Mouse (Mus musculus) bone marrow macrophage, adult 2 months (primary cell): ENCODE data around the gene Calml3. TPM values are rescaled to one million over a fixed set of nuclear protein-coding genes. Genes with fewer than 3 reads are reported as not detected.

Source experiments
- H3K27ac ChIP-seq: 2 replicates; pipeline ENCODE4 v1.5.1; 2012; ENCODE audit warnings: low read depth, low read length; ENCODE audit not compliant: insufficient read depth
- H3K4me1 ChIP-seq: 2 replicates; pipeline ENCODE4 v1.6.1; 2012; ENCODE audit warnings: low read length; ENCODE audit not compliant: control insufficient read depth, insufficient read depth
- H3K4me3 ChIP-seq: 2 replicates; pipeline ENCODE4 v1.5.1; 2012; ENCODE audit warnings: mild to moderate bottlenecking, low read length, moderate library complexity; ENCODE audit not compliant: insufficient read depth
- CTCF ChIP-seq: IDR thresholded peaks from 2 replicates; pipeline ENCODE4 v1.5.1; 2012; ENCODE audit warnings: low read depth, mild to moderate bottlenecking, low read length, moderate library complexity
- POLR2A ChIP-seq: IDR thresholded peaks from 2 replicates; pipeline ENCODE4 v1.6.1; 2012; ENCODE audit warnings: mild to moderate bottlenecking, low read depth, low read length, borderline replicate concordance
- polyA plus RNA-seq: library from polyadenylated mRNA; stranded (reverse); fragments of >200 nt; gene quantifications from 2 replicates; pipeline ENCODE4 v1.2.4, GENCODE M21; 2012; ENCODE audit not compliant: missing spikeins, insufficient read depth, insufficient read length

The Calml3 gene
- polyA plus RNA-seq, 1 experiment, result not detected

GRCm38 (mm10) chr13:3770170-3771024 lies 33.7 kb downstream of the Calml3 start:
- Histone ChIP-seq H3K4me3 (no peak overlapping the region), H3K27ac (peak overlapping the region; percentile 71), H3K4me1 (peaks cover 53% of the 10 kb centered on the region)
- no peak for TF ChIP-seq POLR2A
- no peak for TF ChIP-seq CTCF

DNA sequence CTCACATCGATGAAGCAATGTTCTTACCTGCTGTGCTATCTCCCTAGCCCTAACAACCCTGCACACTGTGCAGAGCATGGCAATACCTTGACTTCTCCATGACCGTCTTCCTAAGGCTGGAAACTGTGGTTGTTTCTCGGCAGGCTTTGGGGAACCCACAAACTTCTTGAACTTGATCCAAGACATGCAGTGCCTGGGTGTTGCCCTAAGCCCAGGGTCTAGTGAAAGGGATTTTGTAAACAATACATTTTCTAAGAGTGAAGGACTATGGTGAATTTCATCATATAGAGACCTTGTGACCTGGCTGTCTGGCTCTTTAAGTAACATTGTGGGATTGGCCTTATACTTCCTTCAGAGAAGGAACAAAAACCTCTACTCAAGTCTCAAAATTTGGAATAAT lies 34.6 kb downstream of the Calml3 start:
- peak overlapping the region; percentile 71 for H3K27ac ChIP-seq
- H3K4me1 ChIP-seq, result peaks cover 45% of the 10 kb centered on the region
- TF ChIP-seq CTCF, result no peak
- TF ChIP-seq POLR2A, result no peak
- no peak overlapping the region for H3K4me3 ChIP-seq

DNA sequence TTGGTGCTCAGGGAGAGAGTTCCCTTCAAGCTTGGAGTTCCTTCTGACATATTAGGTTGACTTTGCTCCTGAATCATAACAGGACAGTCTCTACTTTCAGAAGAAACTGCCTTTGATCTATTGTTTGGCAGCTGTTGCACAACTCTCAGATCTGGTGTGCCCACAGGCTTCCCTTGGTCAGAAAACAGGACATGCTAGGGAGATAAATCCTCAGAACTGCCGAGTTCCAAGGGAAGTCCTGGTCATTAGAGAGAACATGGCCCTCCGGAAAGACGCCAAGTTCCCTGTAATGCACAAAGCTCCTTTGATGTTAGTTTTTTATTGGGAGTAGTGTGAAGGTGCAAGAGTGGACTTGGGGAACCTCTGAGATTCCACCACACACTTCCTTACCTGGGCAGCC lies 35.5 kb downstream of the Calml3 start:
- Histone ChIP-seq H3K4me3 (no peak overlapping the region), H3K27ac (no peak overlapping the region), H3K4me1 (peaks cover 41% of the 10 kb centered on the region)
- TF ChIP-seq CTCF (no peak), POLR2A (no peak)

DNA sequence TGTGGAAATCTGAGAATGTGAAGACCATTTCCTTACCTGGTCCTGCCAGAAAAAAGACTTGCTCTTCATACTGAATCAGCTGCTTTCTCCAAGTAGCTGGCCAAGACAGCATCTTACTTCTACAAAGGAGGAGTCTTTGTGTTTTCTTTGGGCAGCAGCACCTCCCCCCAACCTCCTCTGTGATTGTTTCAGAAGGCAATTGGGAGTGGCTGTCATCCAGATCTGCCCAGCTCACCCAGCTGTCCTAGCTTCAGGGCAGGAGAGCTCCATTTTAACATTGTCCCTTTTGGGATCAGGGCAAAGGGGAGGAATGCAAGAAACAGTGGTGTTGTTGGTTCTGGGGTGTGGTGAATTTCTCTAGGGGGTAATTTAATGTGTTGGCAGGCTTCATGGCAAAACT lies 37.0 kb downstream of the Calml3 start:
- H3K4me3 ChIP-seq, result no peak overlapping the region
- TF ChIP-seq POLR2A, result no peak
- TF ChIP-seq CTCF, result no peak
- H3K4me1 ChIP-seq, result peaks cover 31% of the 10 kb centered on the region
- H3K27ac ChIP-seq, result no peak overlapping the region

DNA sequence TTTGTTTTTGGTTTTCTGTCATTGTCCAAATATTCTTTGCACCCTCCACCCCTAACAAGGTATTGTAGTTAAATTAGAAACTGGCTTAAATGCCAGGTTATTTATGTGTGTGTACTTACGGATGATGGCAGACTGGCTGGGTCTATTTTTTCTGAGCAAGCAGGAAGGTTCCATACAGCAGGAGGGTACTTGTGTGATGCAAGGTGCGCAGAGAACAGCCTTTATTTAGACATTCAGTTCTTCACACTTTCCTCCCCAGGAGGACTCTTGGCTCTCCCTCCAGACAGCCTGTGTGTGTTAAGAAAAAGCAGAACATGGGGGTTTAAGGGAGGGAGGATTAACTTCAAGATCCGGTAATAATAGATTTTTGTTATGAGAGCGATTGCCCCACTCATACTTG lies 38.3 kb downstream of the Calml3 start:
- no peak for TF ChIP-seq CTCF
- no peak for TF ChIP-seq POLR2A
- Histone ChIP-seq H3K27ac (no peak overlapping the region), H3K4me3 (no peak overlapping the region), H3K4me1 (peaks cover 23% of the 10 kb centered on the region)

DNA sequence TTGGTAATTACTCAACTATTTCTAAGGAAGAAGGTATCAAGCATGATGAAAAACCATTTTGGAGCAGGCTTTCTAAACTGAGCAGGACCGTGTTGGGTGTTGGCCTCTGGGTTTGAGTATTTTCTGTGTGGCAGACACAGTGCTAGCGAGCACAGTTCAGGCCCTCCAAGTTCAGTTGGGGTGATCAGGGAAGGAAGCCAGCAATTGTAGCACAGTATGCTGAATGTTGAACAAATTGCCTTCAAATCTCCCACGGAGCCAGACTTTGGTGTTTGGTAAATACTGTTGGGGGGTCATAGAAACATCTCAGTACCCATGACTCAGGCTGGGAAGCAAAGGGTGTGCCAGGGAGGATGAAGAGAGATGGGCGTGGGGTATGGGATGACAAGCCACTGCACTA lies 43.0 kb downstream of the Calml3 start:
- TF ChIP-seq POLR2A, result no peak
- TF ChIP-seq CTCF, result no peak
- H3K4me1 ChIP-seq, result no peaks in the 10 kb centered on the region
- H3K27ac ChIP-seq, result no peak overlapping the region
- H3K4me3 ChIP-seq, result no peak overlapping the region

DNA sequence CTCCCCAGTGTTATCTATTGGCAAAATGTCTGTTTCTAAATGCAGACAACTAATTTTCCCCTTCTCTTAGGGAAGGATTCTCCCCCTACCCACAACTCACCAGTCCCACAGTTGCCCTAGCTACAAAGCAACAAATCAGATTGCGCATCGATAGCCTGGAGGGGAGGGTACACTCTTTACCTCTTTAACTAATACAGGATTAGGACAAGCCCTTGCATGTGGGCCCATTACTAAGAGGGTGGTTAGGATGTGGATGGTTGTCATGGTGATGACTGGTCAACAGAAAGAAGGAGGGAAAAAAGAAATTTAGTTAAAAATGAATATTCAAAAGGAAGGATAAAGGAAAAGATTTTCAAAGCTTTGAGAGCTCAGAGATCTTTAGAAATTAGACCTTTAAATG lies 45.8 kb downstream of the Calml3 start:
- no peak for TF ChIP-seq CTCF
- no peaks in the 10 kb centered on the region for H3K4me1 ChIP-seq
- H3K4me3 ChIP-seq, result no peak overlapping the region
- H3K27ac ChIP-seq, result no peak overlapping the region

GRCm38 (mm10) chr13:3753291-3753690 lies 50.8 kb downstream of the Calml3 start:
- H3K4me1 ChIP-seq, result peaks cover 17% of the 10 kb centered on the region
- H3K27ac ChIP-seq, result no peak overlapping the region
- H3K4me3 ChIP-seq, result no peak overlapping the region
- TF ChIP-seq POLR2A (no peak), CTCF (no peak)

Other genes starting within 250 kb of the Calml3 start
- gene Fam208b, start 193.2 kb downstream of the Calml3 start, polyA plus RNA-seq, result 8.1 and 12.9 TPM in 2 replicates
- 10.6 and 12.8 TPM in 2 replicates for gene Asb13, start 170.3 kb downstream of the Calml3 start, polyA plus RNA-seq
- not detected in 2 replicates for gene Calm4, start 33.4 kb upstream of the Calml3 start, polyA plus RNA-seq
- gene Calm5, start 49.9 kb upstream of the Calml3 start, polyA plus RNA-seq, result not detected in 2 replicates
- 5.8 and 6.3 TPM in 2 replicates for gene Net1, start 113.9 kb upstream of the Calml3 start, polyA plus RNA-seq
- not detected in 2 replicates for gene Tubal3, start 114.0 kb upstream of the Calml3 start, polyA plus RNA-seq
- not detected in 2 replicates for gene Ucn3, start 141.0 kb upstream of the Calml3 start, polyA plus RNA-seq
- gene Akr1c14, start 244.7 kb upstream of the Calml3 start, polyA plus RNA-seq, result not detected in 2 replicates